Mouse (Mus musculus) bone marrow macrophage, adult 2 months (primary cell): ENCODE results near the gene Gm49340. TPM values are rescaled to one million over a fixed set of nuclear protein-coding genes. Genes with fewer than 3 reads are reported as not detected.
A peak's percentile ranks its signal among the peaks of the same experiment; 100 is the strongest.

ENCODE experiments used
- H3K27ac ChIP-seq: 2 replicates; pipeline ENCODE4 v1.5.1; 2012; ENCODE audit warnings: low read depth, low read length; ENCODE audit not compliant: insufficient read depth
- H3K4me1 ChIP-seq: 2 replicates; pipeline ENCODE4 v1.6.1; 2012; ENCODE audit warnings: low read length; ENCODE audit not compliant: control insufficient read depth, insufficient read depth
- H3K4me3 ChIP-seq: 2 replicates; pipeline ENCODE4 v1.5.1; 2012; ENCODE audit warnings: mild to moderate bottlenecking, low read length, moderate library complexity; ENCODE audit not compliant: insufficient read depth
- CTCF ChIP-seq: IDR thresholded peaks from 2 replicates; pipeline ENCODE4 v1.5.1; 2012; ENCODE audit warnings: low read depth, mild to moderate bottlenecking, low read length, moderate library complexity
- POLR2A ChIP-seq: IDR thresholded peaks from 2 replicates; pipeline ENCODE4 v1.6.1; 2012; ENCODE audit warnings: mild to moderate bottlenecking, low read depth, low read length, borderline replicate concordance
- polyA plus RNA-seq: library from polyadenylated mRNA; stranded (reverse); fragments of >200 nt; gene quantifications from 2 replicates; pipeline ENCODE4 v1.2.4, GENCODE M21; 2012; ENCODE audit not compliant: missing spikeins, insufficient read depth, insufficient read length

Gm49340 gene
- polyA plus RNA-seq, 1 experiment = not detected

GRCm38 (mm10) chr11:73323906-73324830 is 5.4 kb upstream of the Gm49340 start:
- Histone ChIP-seq H3K4me3 (no peak overlapping the region), H3K4me1 (peaks cover 7% of the 10 kb centered on the region; the same call in 1 of the 2 replicates), H3K27ac (no peak overlapping the region)
- TF ChIP-seq CTCF (no peak), POLR2A (no peak)

DNA sequence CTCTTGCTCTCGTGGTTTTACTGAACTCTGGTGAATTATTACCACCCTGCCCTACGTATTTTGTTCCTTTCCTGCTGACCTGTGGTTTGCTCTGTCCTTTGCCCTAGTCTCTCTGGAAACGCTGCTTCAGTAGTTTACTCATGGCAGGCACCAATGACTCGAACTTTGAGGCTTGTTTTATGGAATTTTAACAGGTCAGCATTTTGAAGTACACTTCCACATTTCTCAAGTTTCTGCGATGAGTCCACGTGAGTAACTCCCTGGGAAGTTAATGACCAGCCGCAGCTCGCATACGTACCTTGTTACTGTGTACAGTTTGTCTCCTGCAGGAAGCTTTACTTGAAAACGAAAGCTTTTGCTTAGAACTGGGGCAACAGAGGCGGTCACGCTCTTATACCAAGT is 3.1 kb upstream of the Gm49340 start:
- no peak overlapping the region for H3K27ac ChIP-seq
- H3K4me3 ChIP-seq = peak overlapping the region; percentile 27

DNA sequence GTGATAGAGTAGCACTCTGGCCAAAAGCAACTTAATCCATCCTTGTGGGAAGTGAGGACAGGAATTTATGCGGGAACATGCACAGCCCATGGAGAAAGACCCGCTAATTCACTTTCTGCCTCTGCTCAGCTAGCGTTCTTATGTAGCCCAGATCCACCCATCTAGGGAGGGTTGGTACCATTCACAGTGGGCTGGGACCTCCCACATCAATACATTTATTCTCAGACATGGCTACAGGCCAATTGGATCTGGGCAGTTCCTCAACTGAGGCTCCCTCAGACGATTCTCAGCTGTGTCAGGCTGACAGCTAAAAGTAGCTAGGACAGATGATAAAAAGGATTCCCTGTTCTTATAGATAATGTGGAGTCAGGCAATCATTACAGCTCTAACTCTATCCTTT is 2.2 kb upstream of the Gm49340 start:
- TF ChIP-seq CTCF = no peak
- no peak for TF ChIP-seq POLR2A
- H3K4me1 ChIP-seq = peaks cover 7% of the 10 kb centered on the region; the same call in 1 of the 2 replicates
- H3K27ac ChIP-seq = no peak overlapping the region
- no peak overlapping the region for H3K4me3 ChIP-seq

More for the DNA sequence above, 3.1 kb upstream of the Gm49340 start:
- peaks cover 7% of the 10 kb centered on the region; the same call in 1 of the 2 replicates for H3K4me1 ChIP-seq
- TF ChIP-seq POLR2A = no peak
- TF ChIP-seq CTCF = no peak

GRCm38 (mm10) chr11:73333357-73333756 is 3.8 kb downstream of the Gm49340 start:
- Histone ChIP-seq H3K27ac (no peak overlapping the region), H3K4me1 (no peaks in the 10 kb centered on the region), H3K4me3 (no peak overlapping the region)
- no peak for TF ChIP-seq CTCF
- no peak for TF ChIP-seq POLR2A

GRCm38 (mm10) chr11:73336919-73337318 is 7.4 kb downstream of the Gm49340 start:
- no peak overlapping the region for H3K27ac ChIP-seq

DNA sequence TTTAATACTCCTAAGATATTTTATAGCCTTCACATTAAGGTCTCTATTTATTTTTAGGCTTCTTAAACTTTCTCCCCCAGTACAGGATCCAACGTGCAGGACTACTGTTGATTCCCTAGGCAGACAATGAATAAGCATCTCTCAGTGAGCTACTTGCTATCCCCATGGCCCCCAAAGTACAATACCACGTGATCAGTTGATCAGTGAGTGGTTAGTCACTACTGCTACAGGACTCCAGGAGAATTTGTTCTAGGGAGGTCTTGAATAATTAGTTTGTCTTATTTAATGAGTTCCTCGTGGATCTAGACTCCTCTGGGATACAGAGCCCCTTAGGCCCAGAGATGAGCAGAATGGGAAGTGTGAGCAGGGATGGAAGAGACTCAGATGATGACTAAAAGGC is 20.9 kb downstream of the Gm49340 start, which contains the start of gene Olfr20:
TSS of gene Olfr20 (plus strand) at position 301 of the 400 bp plus-strand sequence.
- no peak within 1 kb of the TSS for H3K27ac ChIP-seq
- TF ChIP-seq CTCF (no peak), POLR2A (no peak)
- H3K4me3 ChIP-seq = no peak within 1 kb of the TSS
- H3K4me1 ChIP-seq = no peaks in the 10 kb centered on the region

More at GRCm38 (mm10) chr11:73336919-73337318, 7.4 kb downstream of the Gm49340 start:
- Histone ChIP-seq H3K4me3 (no peak overlapping the region), H3K4me1 (no peaks in the 10 kb centered on the region)
- no peak for TF ChIP-seq POLR2A
- no peak for TF ChIP-seq CTCF

DNA sequence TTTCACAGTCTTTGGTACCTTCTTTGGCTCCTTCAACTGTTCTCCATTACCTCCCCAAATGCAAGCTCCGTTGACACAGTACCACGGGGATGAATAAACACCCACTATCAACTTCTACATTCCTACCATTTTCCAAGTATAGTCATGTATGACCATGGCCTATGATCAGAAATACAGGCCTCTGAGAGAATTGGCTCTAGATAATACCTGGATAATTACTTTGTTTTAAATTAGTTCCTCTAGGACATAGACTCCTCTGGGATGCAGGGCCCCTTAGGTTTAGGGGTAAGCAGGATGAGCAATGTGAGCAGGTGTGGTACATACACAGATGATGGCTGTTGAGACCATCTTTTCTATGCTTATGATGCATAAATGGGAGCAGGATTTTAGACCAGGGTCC is 41.4 kb downstream of the Gm49340 start, which contains the start of gene Olfr376:
TSS of gene Olfr376 (plus strand) at position 301 of the 400 bp plus-strand sequence.
- no peak for TF ChIP-seq POLR2A
- TF ChIP-seq CTCF = no peak

GRCm38 (mm10) chr11:73395374-73395773 is 65.8 kb downstream of the Gm49340 start:
- Histone ChIP-seq H3K27ac (no peak overlapping the region), H3K4me1 (no peaks in the 10 kb centered on the region), H3K4me3 (no peak overlapping the region)
- no peak for TF ChIP-seq CTCF
- no peak for TF ChIP-seq POLR2A

More for the DNA sequence above, 41.4 kb downstream of the Gm49340 start, which contains the start of gene Olfr376:
- no peaks in the 10 kb centered on the region for H3K4me1 ChIP-seq
- H3K27ac ChIP-seq = no peak within 1 kb of the TSS
- no peak within 1 kb of the TSS for H3K4me3 ChIP-seq

- Histone ChIP-seq H3K4me1 (no peaks in the 10 kb centered on the region), H3K27ac (no peak within 1 kb of the TSS), H3K4me3 (no peak within 1 kb of the TSS)
- no peak for TF ChIP-seq CTCF
- no peak for TF ChIP-seq POLR2A
Measured at GRCm38 (mm10) chr11:73399514-73399913, 70.0 kb downstream of the Gm49340 start, which contains the start of gene Olfr1. Gene Olfr1, minus strand, starts transcription at chr11:73399614.

Other genes starting within 250 kb of the Gm49340 start
- not detected in 2 replicates for gene Itgae, start 239.2 kb upstream of the Gm49340 start, polyA plus RNA-seq
- 8.7 and 9.0 TPM in 2 replicates for gene Haspin, start 191.4 kb upstream of the Gm49340 start, polyA plus RNA-seq
- not detected in 2 replicates for gene P2rx5, start 169.3 kb upstream of the Gm49340 start, polyA plus RNA-seq
- gene Emc6, start 152.7 kb upstream of the Gm49340 start, polyA plus RNA-seq = 41.3 and 43.1 TPM in 2 replicates
- 35.4 and 37.3 TPM in 2 replicates for gene Tax1bp3, start 152.7 kb upstream of the Gm49340 start, polyA plus RNA-seq
- 48.2 and 49.7 TPM in 2 replicates for gene Ctns, start 130.7 kb upstream of the Gm49340 start, polyA plus RNA-seq
- gene Shpk, start 130.3 kb upstream of the Gm49340 start, polyA plus RNA-seq = 3.3 and 4.0 TPM in 2 replicates
- gene Trpv1, start 95.4 kb upstream of the Gm49340 start, polyA plus RNA-seq = not detected in 2 replicates
- gene Trpv3, start 62.4 kb upstream of the Gm49340 start, polyA plus RNA-seq = not detected in 2 replicates
- gene Aspa, start 145 bp upstream of the Gm49340 start, polyA plus RNA-seq = 0.25 TPM in 1 of 2 replicates, not detected in the other
- gene Spata22, start within 50 bp of the Gm49340 start, polyA plus RNA-seq = not detected in 2 replicates
- gene Olfr20, start 21.0 kb downstream of the Gm49340 start, polyA plus RNA-seq = not detected in 2 replicates
- gene Olfr376, start 41.5 kb downstream of the Gm49340 start, polyA plus RNA-seq = not detected in 2 replicates
- gene Olfr1, start 69.9 kb downstream of the Gm49340 start, polyA plus RNA-seq = not detected in 2 replicates
- gene Olfr378, start 98.7 kb downstream of the Gm49340 start, polyA plus RNA-seq = not detected in 2 replicates
- gene Olfr380, start 127.8 kb downstream of the Gm49340 start, polyA plus RNA-seq = not detected in 2 replicates
- not detected in 2 replicates for gene Olfr381, start 161.9 kb downstream of the Gm49340 start, polyA plus RNA-seq
- gene Olfr382, start 187.5 kb downstream of the Gm49340 start, polyA plus RNA-seq = not detected in 2 replicates